Mouse (Mus musculus): ENCODE results near the gene Pcmtd2. TPM values are rescaled to one million over a fixed set of nuclear protein-coding genes. Genes with fewer than 3 reads are reported as not detected.

The Pcmtd2 gene
- polyA plus RNA-seq, 1 experiment: 24.7 TPM

DNA sequence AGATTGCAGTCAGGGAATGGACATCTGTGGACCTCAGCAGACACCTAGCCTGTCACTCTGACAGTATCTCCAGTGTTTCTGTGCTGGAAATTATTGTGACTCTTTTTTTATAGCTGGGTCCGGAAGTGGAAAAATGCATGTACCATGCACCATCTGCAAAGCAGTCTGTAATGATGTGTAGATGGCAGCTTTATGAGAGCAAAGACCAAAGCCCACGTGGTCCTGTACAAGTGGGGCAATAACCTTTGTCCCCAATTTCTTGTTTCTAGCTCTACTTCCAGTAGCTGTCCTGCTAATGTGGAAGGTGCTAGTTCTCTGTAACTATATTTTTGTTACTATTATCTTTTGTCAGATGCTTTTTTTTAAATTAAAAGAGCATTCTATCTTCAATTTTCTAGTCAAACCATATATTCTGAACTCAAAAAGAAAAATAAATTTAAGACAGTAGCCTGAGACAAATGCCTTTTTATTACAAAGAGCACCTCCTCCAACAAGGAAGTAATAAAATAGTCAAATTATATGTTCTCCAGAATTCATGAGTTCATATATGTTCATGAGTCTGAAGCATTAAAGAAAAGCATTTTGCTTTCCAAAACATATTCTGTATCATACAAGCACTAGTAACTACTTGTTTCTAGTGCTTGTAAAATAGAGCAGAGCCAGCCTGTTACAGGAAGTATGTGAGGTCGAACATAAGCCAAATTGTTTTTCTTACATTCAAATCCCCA lies 45.5 kb downstream of the Pcmtd2 start:
- H3K4me1 ChIP-seq (ENCODE audit: control insufficient read depth, insufficient read depth, low read length): no peaks in the 10 kb centered on the region
- TF ChIP-seq CTCF (IDR thresholded peaks at IDR 0.05; ENCODE audit: control insufficient read depth, insufficient read depth, insufficient replicate concordance, low read depth, low read length) (no peak), POLR2A (IDR thresholded peaks at IDR 0.05; ENCODE audit: control insufficient read depth, low read depth, low read length) (no peak)
- H3K27ac ChIP-seq (ENCODE audit: control insufficient read depth, insufficient read depth, low read depth, low read length): no peak overlapping the region
- no peaks in the 10 kb centered on the region for H3K36me3 ChIP-seq (ENCODE audit: control insufficient read depth, insufficient read depth, low read length)
- no peaks in the 10 kb centered on the region for H3K27me3 ChIP-seq (ENCODE audit: control insufficient read depth, insufficient read depth, low read length)
- H3K4me3 ChIP-seq (ENCODE audit: control insufficient read depth, low read depth, low read length): no peak overlapping the region

Other genes with a start within 250 kb of the Pcmtd2 start
- 19.5 and 20.1 TPM in 2 replicates for gene Prpf6, start 246.0 kb upstream of the Pcmtd2 start, polyA plus RNA-seq (2012; rRNA removed)
- gene Zfp512b, start 245.1 kb upstream of the Pcmtd2 start, polyA plus RNA-seq (2012; rRNA removed): 83.2 and 90.6 TPM in 2 replicates
- gene Samd10, start 238.6 kb upstream of the Pcmtd2 start, polyA plus RNA-seq (2012; rRNA removed): 61.7 and 61.8 TPM in 2 replicates
- 0.16 TPM in 1 of 2 replicates, not detected in the other for gene Gm29797, start 180.8 kb upstream of the Pcmtd2 start, polyA plus RNA-seq (2012; rRNA removed)
- 5.0 and 5.5 TPM in 2 replicates for gene Sox18, start 166.2 kb upstream of the Pcmtd2 start, polyA plus RNA-seq (2012; rRNA removed)
- 577 and 632 TPM in 2 replicates for gene Tcea2, start 157.5 kb upstream of the Pcmtd2 start, polyA plus RNA-seq (2012; rRNA removed)
- gene Rgs19, start 143.9 kb upstream of the Pcmtd2 start, polyA plus RNA-seq (2012; rRNA removed): 25.7 and 28.2 TPM in 2 replicates
- 409 and 417 TPM in 2 replicates for gene Lkaaear1, start 139.4 kb upstream of the Pcmtd2 start, polyA plus RNA-seq (2012; rRNA removed)
- 5.4 and 5.9 TPM in 2 replicates for gene Oprl1, start 122.8 kb upstream of the Pcmtd2 start, polyA plus RNA-seq (2012; rRNA removed)
- 2.9 and 5.3 TPM in 2 replicates for gene Myt1, start 74.5 kb upstream of the Pcmtd2 start, polyA plus RNA-seq (2012; rRNA removed)
- 6.6 and 7.2 TPM in 2 replicates for gene Polr3k, start 26.5 kb downstream of the Pcmtd2 start, polyA plus RNA-seq (2012; rRNA removed)
- not detected in 2 replicates for gene Gm14496, start 153.3 kb downstream of the Pcmtd2 start, polyA plus RNA-seq (2012; rRNA removed)

All from testis, adult 2 months (tissue).